Mouse (Mus musculus) limb, embryonic 13.5 days (tissue): ENCODE results near the gene 6430531B16Rik. TPM values are rescaled to one million over a fixed set of nuclear protein-coding genes. Genes with fewer than 3 reads are reported as not detected.
A peak's percentile ranks its signal among the peaks of the same experiment; 100 is the strongest.

Source experiments
- ATAC-seq: fragments of 200-750 bp; cut with Nextera tagmentation; 2 replicates; pipeline ENCODE4 v1.8.0; 2017; ENCODE audit warnings: low read depth, moderate number of reproducible peaks, moderate TSS enrichment; ENCODE audit not compliant: low FRiP score
- H3K27ac ChIP-seq: fragments of 300-500 bp; sonication (generic); 2 replicates; pipeline ENCODE4 v1.5.1; 2015; ENCODE audit warnings: inconsistent platforms, mild to moderate bottlenecking, moderate library complexity
- H3K27me3 ChIP-seq: fragments of 300-500 bp; sonication (generic); 2 replicates; pipeline ENCODE4 v1.6.1; 2015; ENCODE audit warnings: mild to moderate bottlenecking, inconsistent platforms
- H3K36me3 ChIP-seq: fragments of 300-500 bp; sonication (generic); 2 replicates; pipeline ENCODE4 v1.6.1; 2015; ENCODE audit warnings: inconsistent platforms, mild to moderate bottlenecking, moderate library complexity
- H3K4me1 ChIP-seq: fragments of 300-500 bp; sonication (generic); 2 replicates; pipeline ENCODE4 v1.6.1; 2015; ENCODE audit warnings: inconsistent platforms
- H3K4me2 ChIP-seq: fragments of 300-500 bp; sonication (generic); replicated peaks from 2 replicates; pipeline ENCODE4 v1.6.1; 2015; ENCODE audit warnings: inconsistent platforms, mild to moderate bottlenecking, moderate library complexity
- H3K4me3 ChIP-seq: fragments of 300-500 bp; sonication (generic); 2 replicates; pipeline ENCODE4 v1.5.1; 2015; ENCODE audit warnings: moderate library complexity, mild to moderate bottlenecking, inconsistent platforms
- H3K9ac ChIP-seq: fragments of 300-500 bp; sonication (generic); 2 replicates; pipeline ENCODE4 v1.6.1; 2015; ENCODE audit warnings: mild to moderate bottlenecking, inconsistent platforms
- H3K9me3 ChIP-seq: fragments of 300-500 bp; sonication (generic); 2 replicates; pipeline ENCODE4 v1.6.1; 2016; ENCODE audit warnings: inconsistent platforms
- WGBS: fragments of 180-500 bp; shearing (Covaris S2); methylation state at CpG from one replicate; pipeline ENCODE4 v1.1.7; 2015; 5-methylcytosine and 5-hydroxymethylcytosine counted together
- polyA plus RNA-seq: library from polyadenylated mRNA; unstranded; fragments of >200 nt; fragmentation: Nextera tagmentation; extraction: Ambion mirVana; gene quantifications from 2 replicates; pipeline ENCODE4 v1.2.1, GENCODE M21; 2015

Gene 6430531B16Rik
- polyA plus RNA-seq, 1 experiment from 2014 or later: 0.53 TPM

DNA sequence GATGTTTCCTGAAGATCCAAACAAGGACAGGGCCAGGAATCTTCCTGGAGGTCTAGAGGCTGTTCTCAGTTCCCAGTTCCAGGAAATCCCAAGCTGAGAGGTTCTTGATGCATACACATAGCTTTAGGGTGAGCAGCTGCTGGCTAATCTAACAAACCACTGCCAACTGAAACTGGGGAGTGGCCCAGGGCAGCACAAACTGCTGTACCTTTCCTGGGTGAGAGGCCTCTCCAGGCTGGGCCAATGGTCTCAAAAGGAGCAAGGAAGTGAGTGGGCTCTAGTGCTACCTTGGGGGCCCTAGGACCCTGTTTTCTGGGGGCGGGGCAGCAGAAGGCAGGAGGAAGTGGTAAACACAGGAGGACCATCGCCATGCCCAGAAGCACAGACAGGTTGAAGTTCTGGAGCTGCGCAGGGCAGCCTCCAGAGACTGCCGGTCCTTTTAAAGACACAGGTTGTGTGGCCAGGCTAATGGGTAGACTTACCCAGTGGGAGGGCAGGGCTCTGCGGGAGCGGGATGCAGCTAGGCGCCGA is 12.4 kb upstream of the 6430531B16Rik start:
- Histone ChIP-seq H3K9ac (no peak overlapping the region), H3K4me3 (no peak overlapping the region), H3K27me3 (no peaks in the 10 kb centered on the region), H3K27ac (0 out of 2 replicates have a peak overlapping the region, but pooled peaks have one; percentile 1), H3K4me1 (no peaks in the 10 kb centered on the region), H3K36me3 (peaks cover 25% of the 10 kb centered on the region), H3K9me3 (no peaks in the 10 kb centered on the region), H3K4me2 (no peak overlapping the region)
- WGBS: 71% methylated on average over 8 of the region's 8 CpGs
- no peak for ATAC-seq

DNA sequence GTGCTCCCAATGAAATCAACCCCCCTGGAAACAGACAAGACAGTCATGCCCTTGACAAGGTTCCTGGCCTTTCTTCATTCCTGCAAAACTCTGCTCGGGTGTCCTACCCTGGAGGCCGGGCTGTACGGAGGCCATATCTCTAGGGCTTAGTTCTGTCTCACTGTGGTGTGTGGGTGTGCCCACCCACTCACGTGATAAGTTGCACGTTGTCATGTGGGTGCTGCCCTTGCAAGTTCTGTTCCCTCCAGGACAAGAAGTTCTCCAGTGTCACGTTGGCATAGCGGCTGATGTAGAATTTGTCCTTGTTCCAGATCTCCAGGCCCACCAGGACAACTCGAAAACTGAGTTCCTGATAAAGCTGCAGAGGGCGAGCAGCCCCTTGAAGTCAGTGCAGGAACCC is 9.7 kb upstream of the 6430531B16Rik start:
- H3K9ac ChIP-seq: no peak overlapping the region
- H3K27ac ChIP-seq: no peak overlapping the region
- no peak overlapping the region for H3K4me2 ChIP-seq
- no peaks in the 10 kb centered on the region for H3K9me3 ChIP-seq
- H3K27me3 ChIP-seq: no peaks in the 10 kb centered on the region
- H3K4me1 ChIP-seq: no peaks in the 10 kb centered on the region
- H3K36me3 ChIP-seq: peaks cover 17% of the 10 kb centered on the region; the same call in 1 of the 2 replicates
- WGBS: 86% methylated on average over 9 of the region's 9 CpGs
- ATAC-seq: no peak
- no peak overlapping the region for H3K4me3 ChIP-seq

DNA sequence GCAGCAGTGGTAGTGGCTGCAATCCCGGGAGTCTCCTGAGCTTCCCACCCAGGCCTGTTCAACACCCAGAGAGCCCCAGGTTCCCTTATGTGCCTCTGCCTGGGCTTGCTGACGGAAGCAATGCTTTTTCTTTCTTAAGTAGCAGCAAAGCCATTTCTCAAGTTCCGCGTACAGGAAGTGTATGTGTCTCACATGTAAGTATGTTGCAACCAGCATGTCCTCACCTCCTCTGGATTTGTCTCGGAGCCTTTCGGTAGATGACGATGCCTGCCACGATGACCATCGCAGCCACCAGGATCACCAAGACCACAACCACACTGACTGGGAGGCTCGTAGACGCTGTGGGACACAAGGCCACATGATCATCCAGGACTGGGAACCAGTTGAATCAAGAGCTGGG is 6.0 kb upstream of the 6430531B16Rik start:
- Histone ChIP-seq H3K4me2 (no peak overlapping the region), H3K4me3 (no peak overlapping the region), H3K4me1 (no peaks in the 10 kb centered on the region), H3K9me3 (no peaks in the 10 kb centered on the region), H3K27me3 (no peaks in the 10 kb centered on the region), H3K36me3 (peaks cover 17% of the 10 kb centered on the region; the same call in 1 of the 2 replicates), H3K9ac (no peak overlapping the region), H3K27ac (no peak overlapping the region)
- ATAC-seq: no peak
- WGBS: 92% methylated on average over 11 of the region's 11 CpGs

DNA sequence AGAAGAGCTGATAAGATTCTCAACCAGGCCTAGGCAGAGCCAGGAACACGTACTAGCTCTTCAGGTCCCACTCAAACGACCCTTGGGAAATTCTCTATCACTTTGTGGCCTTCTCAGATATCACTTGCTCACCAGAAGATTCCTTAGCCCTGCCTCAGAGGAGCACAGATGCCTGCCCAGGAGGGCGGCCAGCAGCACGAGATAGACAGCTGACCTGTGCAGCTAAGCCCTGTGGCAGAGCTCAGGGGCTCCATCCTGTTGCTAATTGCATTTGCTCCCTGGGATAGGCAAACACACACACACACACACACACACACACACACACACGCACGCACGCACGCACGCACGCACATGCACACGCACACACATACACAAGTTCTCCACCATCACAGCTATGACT is 3.5 kb upstream of the 6430531B16Rik start:
- H3K27me3 ChIP-seq: no peaks in the 10 kb centered on the region
- H3K9me3 ChIP-seq: no peaks in the 10 kb centered on the region
- no peak overlapping the region for H3K4me3 ChIP-seq
- H3K27ac ChIP-seq: no peak overlapping the region
- H3K4me2 ChIP-seq: no peak overlapping the region
- 87% methylated on average over 11 of the region's 11 CpGs for WGBS
- H3K4me1 ChIP-seq: peaks cover 10% of the 10 kb centered on the region; the same call in 1 of the 2 replicates
- H3K9ac ChIP-seq: no peak overlapping the region
- H3K36me3 ChIP-seq: peaks cover 17% of the 10 kb centered on the region; the same call in 1 of the 2 replicates
- no peak for ATAC-seq

DNA sequence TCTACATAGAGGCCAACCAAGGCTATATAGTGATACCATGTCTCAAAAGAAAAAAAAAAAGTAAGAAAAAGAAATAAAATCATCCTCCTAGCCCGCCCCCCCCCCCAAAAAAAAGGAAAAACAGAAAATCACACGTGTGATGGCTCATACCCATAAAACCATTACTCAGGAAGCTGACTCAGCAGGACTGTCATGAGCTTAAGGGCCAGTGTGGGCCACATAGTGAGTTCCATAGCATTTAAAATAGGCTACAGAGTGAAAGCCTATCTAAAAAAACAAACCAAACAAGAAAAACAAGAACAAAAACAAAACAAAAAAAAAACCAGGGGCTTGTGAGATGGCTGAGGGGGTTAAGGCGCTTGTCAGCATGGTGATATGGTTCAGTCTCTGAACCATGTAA is 2.2 kb upstream of the 6430531B16Rik start:
- H3K4me3 ChIP-seq: no peak overlapping the region
- H3K27me3 ChIP-seq: no peaks in the 10 kb centered on the region
- H3K36me3 ChIP-seq: peaks cover 11% of the 10 kb centered on the region; the same call in 1 of the 2 replicates
- ATAC-seq: no peak
- H3K27ac ChIP-seq: no peak overlapping the region
- no peaks in the 10 kb centered on the region for H3K9me3 ChIP-seq
- H3K4me1 ChIP-seq: peaks cover 10% of the 10 kb centered on the region; the same call in 1 of the 2 replicates
- 53% methylated on average over 3 of the region's 3 CpGs for WGBS
- H3K4me2 ChIP-seq: no peak overlapping the region
- H3K9ac ChIP-seq: no peak overlapping the region

DNA sequence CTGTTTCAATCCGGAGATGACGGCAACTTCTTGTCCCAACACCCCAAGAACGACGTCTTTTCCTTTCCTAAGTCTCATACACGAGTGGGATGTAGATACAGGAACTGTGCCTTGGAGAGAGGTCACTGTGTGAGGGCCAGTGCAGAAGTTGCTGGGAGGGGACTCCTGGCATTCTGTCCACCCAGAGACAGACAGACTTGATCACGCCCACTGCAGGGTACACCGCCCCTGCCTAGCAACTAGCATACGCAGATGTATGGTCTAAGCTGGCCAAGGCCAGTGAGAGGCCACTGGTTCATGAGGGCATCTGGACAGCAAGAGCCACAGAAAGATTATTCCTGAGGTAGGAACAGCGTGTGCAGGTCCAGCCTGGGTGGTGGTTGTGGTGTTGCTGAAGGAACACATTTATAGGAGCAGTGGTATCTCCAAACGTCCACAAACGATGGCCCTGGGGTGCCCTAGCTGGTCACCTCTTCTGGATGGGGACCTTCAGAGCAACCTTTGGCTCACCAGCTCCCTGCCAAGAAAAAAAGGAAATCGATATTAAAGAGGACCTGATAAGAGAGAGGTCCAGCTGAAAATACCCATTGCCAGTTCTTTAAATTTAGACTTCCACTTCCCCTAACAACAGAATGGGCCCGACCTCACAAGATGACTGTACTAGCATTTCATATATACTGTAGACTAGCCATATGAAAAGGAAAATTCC is 610 bp upstream of the 6430531B16Rik start:
- H3K9me3 ChIP-seq: no peaks in the 10 kb centered on the region
- ATAC-seq: peak; percentile 41; the same call in 1 of the 2 replicates
- H3K9ac ChIP-seq: no peak overlapping the region; the same call in 1 of the 2 replicates
- no peaks in the 10 kb centered on the region for H3K27me3 ChIP-seq
- no peak overlapping the region for H3K27ac ChIP-seq
- peak overlapping the region; percentile 63 for H3K4me3 ChIP-seq
- peaks cover 10% of the 10 kb centered on the region; the same call in 1 of the 2 replicates for H3K4me1 ChIP-seq
- WGBS: 40% methylated on average over 13 of the region's 13 CpGs
- H3K36me3 ChIP-seq: peaks cover 1% of the 10 kb centered on the region; the same call in 1 of the 2 replicates
- H3K4me2 ChIP-seq: peak overlapping the region; percentile 90

DNA sequence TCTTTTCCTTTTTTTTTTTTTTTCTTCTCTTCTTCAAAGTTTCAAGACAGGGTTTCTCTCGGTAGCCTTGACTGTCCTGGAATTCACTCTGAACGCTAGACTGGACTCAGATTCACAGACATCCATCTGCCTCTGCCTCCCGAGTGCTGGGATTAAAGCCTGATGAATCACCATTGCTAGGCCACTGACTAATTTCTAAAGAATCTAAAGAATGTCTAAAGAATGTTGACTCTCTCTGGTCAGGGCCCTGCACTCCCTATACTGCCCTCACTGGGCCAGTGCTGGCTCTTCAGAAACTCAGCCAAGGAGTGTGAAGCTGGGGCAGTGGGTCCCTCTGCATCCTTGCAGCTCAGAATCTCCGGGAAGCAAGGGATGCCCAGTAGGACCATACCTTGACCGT is 3.1 kb downstream of the 6430531B16Rik start:
- Histone ChIP-seq H3K4me2 (no peak overlapping the region), H3K36me3 (no peaks in the 10 kb centered on the region), H3K9ac (no peak overlapping the region), H3K4me3 (no peak overlapping the region), H3K27ac (no peak overlapping the region), H3K27me3 (no peaks in the 10 kb centered on the region), H3K9me3 (no peaks in the 10 kb centered on the region), H3K4me1 (peaks cover 10% of the 10 kb centered on the region; the same call in 1 of the 2 replicates)
- ATAC-seq: no peak
- WGBS: 50% methylated on average over 5 of the region's 5 CpGs

DNA sequence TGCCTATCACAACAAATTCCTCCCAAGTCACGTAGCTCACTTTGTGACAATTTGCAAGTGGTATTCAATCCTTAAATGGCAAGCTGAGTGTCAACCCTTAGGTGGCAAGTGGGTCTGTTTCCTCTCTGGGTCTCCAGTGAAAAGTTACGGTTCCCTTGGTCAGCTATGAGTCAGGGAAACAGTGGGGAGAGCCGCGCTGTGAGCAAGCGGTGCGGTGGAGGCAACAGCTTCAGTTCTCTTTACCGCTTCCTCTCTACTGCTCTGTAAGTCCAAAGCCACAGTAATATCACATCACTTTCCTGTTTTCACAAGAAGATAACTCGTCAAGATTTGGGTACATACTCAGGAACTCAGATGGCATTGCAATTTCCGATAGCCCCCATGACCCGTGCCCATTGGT is 4.2 kb downstream of the 6430531B16Rik start:
- no peak overlapping the region for H3K4me3 ChIP-seq
- no peak overlapping the region for H3K27ac ChIP-seq
- H3K36me3 ChIP-seq: no peaks in the 10 kb centered on the region
- no peak overlapping the region for H3K9ac ChIP-seq
- H3K4me1 ChIP-seq: peaks cover 9% of the 10 kb centered on the region; the same call in 1 of the 2 replicates
- no peak overlapping the region for H3K4me2 ChIP-seq
- no peak for ATAC-seq
- H3K9me3 ChIP-seq: no peaks in the 10 kb centered on the region
- H3K27me3 ChIP-seq: no peaks in the 10 kb centered on the region
- WGBS: 87% methylated on average over 10 of the region's 10 CpGs

DNA sequence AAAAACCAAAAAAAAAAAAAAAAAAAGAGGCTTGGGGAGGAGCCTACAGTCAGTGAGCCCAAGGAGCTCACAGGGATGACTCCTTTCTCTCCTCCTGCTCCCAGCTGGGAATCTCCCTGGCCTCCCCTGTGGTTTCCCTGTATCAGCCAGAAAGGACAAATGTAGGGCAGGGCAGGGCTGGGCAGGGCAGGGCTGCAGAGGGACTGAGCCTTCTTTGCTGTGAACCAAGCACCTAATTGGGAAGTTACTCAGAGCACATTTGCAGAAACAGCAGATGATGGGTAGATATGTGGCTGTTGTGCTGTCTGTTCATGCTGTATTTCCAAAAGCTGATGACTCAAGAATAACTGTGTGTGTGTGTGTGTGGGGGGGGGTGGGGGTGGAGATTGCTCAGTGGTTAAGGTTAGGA is 5.6 kb downstream of the 6430531B16Rik start:
- H3K4me1 ChIP-seq: no peaks in the 10 kb centered on the region
- no peaks in the 10 kb centered on the region for H3K27me3 ChIP-seq
- H3K9ac ChIP-seq: no peak overlapping the region
- no peak overlapping the region for H3K4me2 ChIP-seq
- H3K4me3 ChIP-seq: no peak overlapping the region
- H3K27ac ChIP-seq: no peak overlapping the region
- H3K9me3 ChIP-seq: no peaks in the 10 kb centered on the region
- no peak for ATAC-seq
- no peaks in the 10 kb centered on the region for H3K36me3 ChIP-seq

DNA sequence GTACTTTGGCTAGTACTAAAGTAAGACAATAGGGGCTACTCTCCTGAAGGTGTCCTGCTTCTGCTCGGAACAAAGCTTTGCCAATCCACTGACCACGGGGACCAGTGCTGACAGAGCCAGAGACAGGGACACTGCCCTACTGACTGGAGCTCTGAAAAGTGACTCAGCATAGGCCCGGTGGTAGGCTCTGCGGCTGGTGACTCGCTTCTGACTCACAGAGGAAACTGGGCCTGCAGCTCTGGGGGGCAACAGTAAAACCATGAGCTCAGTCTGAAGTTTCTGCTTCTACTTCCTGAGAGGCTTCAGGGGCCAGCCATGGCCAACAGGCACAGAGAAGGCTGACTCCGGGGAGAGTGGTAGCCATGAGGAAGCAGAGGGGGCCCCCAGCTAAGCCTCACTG is 7.1 kb downstream of the 6430531B16Rik start:
- no peak overlapping the region for H3K4me3 ChIP-seq
- no peaks in the 10 kb centered on the region for H3K36me3 ChIP-seq
- no peaks in the 10 kb centered on the region for H3K9me3 ChIP-seq
- no peak overlapping the region for H3K9ac ChIP-seq
- H3K27me3 ChIP-seq: no peaks in the 10 kb centered on the region
- no peak overlapping the region for H3K27ac ChIP-seq
- 65% methylated on average over 6 of the region's 6 CpGs for WGBS
- 0 out of 2 replicates have a peak, but pooled peaks have one; percentile 2 for ATAC-seq
- H3K4me2 ChIP-seq: no peak overlapping the region
- H3K4me1 ChIP-seq: no peaks in the 10 kb centered on the region

DNA sequence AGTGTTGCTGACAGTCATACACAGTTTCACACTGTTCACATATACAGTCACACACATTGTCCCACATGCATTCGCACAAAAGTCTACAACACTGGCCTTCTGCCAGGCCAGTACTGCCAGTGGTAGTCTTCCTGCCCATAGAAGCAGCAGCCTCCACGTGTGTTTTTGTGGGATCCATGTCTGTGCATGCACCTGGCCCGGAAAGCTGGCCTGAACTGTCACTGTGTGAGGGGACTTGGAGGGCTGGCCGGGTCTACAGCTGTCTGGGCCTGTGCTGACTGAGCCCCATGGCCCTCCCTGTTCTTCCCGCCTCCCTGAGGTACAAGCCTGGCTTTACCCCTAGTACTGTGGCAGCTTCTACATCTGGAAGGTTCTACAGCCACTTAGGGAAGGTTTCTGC is 7.6 kb downstream of the 6430531B16Rik start:
- Histone ChIP-seq H3K27ac (no peak overlapping the region), H3K27me3 (no peaks in the 10 kb centered on the region), H3K4me2 (no peak overlapping the region), H3K9me3 (no peaks in the 10 kb centered on the region), H3K9ac (no peak overlapping the region), H3K36me3 (no peaks in the 10 kb centered on the region), H3K4me3 (no peak overlapping the region), H3K4me1 (no peaks in the 10 kb centered on the region)
- 0 out of 2 replicates have a peak, but pooled peaks have one; percentile 24 for ATAC-seq
- 79% methylated on average over 5 of the region's 5 CpGs for WGBS

DNA sequence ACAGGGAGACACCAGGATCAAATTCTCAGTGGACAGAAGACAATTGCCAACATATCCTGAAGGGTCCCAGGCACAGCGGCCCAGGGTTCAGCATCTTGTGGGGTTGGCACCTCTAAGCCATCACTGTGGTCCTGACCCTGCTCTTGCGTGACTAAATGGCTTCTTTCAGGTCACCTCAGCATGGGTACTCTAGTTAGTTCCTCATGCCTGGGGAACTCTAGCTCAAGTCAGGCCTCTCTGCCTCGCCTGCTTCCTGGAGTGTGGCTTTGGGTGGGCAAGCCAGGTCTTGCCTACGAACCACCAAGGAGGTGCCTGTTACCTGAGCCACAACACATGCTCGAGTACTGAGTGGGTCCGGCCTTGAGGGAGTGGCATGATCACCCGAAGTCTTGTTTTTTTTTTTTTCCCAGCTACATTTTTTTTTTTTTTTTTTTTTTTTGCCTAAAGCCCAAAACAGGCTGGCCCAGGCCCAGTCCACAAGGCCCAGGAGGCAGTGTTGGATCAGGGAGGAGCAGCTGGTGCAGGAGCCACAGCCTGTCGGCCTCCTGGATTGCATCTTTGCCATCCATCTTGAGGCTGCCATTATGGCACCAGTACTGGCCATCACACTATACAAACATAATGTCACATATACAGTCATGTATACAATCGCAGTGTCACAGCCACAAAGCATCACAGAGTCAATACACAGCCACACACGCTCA is 8.2 kb downstream of the 6430531B16Rik start:
- H3K27me3 ChIP-seq: no peaks in the 10 kb centered on the region
- H3K27ac ChIP-seq: no peak overlapping the region
- ATAC-seq: no peak
- no peak overlapping the region for H3K4me2 ChIP-seq
- no peaks in the 10 kb centered on the region for H3K4me1 ChIP-seq
- H3K4me3 ChIP-seq: no peak overlapping the region
- H3K9ac ChIP-seq: no peak overlapping the region
- 79% methylated on average over 10 of the region's 10 CpGs for WGBS
- no peaks in the 10 kb centered on the region for H3K9me3 ChIP-seq
- H3K36me3 ChIP-seq: no peaks in the 10 kb centered on the region
